Mouse (Mus musculus) bone marrow, adult 2 months (tissue): ENCODE results near the gene Smarca5.

Source experiments
- CTCF ChIP-seq: fragments of 200-500 bp; IDR thresholded peaks from 2 replicates; pipeline ENCODE4 v1.5.1; 2011; ENCODE audit warnings: low read length, control low read depth; ENCODE audit not compliant: control insufficient read depth, insufficient read depth
- POLR2A ChIP-seq: fragments of 200-500 bp; IDR thresholded peaks from 2 replicates; pipeline ENCODE4 v1.6.1; 2011; ENCODE audit warnings: low read depth, mild to moderate bottlenecking, control low read depth, low read length, borderline replicate concordance; ENCODE audit not compliant: control insufficient read depth

GRCm38 (mm10) chr8:80732326-80732725 lies 7.0 kb downstream of the Smarca5 start:
- TF ChIP-seq CTCF (no peak), POLR2A (no peak)
